Mouse (Mus musculus): ENCODE results near the gene Rnaset2a.
"Not testable (repeated sequence)": the region's sequence is repeated elsewhere in the genome, so short reads cannot be mapped to it uniquely, and the experiment has no call there.

Rnaset2a gene

DNA sequence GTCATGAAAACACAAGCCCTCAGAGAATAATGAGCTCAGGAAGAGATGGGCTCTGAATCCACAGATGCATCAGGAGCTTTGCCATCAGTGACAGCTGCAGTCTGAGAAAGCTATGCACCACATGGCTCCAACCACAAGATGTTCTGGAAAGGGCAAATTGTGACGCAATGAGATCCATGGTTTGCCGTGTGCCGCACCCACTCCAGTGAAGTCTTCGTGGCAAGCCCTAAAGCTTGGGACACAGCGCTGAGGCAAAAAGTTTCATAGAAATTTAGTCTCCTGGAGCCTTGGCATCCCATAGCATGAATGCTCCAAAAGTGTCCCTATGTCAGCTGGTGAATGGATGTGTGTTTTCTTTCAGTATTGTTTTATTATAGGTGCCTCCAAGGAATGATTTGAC lies 9.8 kb downstream of the Rnaset2a start:
- DNase-seq: not testable (repeated sequence)

DNA sequence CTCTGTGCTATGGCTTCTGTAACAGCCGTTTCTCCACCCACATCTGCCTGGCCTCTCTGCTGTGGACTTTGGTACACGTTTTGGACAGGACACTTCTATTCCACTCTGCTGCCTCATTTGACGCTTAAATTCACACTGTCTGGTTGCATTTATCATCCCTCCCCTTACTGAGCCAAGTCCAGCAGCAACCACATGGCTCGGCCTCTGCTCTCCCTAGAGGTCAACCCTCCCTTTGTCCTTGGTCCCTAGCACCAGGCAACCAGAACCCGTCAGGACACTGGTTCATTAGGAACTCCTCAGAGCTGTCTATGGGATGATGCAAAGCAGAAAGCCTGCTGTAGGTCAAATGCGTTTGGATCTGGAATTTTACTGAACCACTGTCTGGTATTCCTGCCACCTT lies 17.0 kb downstream of the Rnaset2a start:
- not testable (repeated sequence) for DNase-seq

DNA sequence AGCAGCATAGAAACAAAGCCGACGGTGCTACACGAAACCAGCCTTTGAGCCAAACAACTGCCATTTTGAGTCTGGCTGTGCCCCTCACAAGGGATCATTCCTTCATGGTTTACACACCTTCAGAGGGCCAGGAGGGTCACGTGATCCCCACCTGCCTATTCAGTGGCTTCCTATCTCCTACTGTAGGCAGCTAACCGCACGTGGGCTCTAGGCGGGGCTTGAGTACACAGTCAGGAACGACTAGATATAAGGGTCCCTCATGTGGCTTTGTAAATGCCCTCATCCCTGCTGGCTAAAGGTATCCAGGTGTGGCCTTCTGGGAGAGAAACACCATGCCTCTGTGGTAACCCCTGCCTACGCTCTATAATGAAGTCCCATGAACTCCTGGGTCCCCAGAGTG lies 18.3 kb downstream of the Rnaset2a start:
- not testable (repeated sequence) for DNase-seq

DNA sequence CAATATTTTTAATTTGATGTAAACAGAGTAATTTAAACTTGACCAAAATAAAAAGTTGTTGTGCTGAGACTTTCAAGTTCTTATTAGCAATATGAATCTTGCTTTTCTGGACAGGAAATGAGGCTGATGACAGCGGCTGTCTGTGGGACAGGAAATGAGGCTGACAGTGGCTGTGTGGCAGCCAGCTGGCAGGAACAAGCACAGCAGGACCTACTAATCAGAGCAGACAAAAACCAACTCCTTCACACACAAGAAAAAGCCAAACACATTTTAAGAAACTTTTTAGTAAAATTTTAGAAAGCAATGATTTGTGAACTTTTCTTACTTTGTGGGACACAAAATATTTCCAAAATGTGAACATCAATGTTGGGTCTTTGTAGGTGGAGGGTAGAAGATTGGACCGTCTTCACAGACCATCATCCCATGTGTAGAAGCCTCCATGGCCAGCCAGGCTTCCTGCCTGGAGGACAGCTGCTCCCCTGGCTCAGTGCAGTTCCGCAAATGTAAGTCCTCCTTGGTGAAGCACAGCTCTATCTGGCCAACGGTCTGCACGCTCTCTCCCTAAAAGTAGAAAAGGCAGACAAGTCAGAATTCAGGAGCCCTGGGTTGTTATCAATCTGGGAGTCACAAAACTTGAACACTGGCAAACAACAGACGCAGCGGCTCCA lies 19.4 kb downstream of the Rnaset2a start:
- DNase-seq: not testable (repeated sequence)

DNA sequence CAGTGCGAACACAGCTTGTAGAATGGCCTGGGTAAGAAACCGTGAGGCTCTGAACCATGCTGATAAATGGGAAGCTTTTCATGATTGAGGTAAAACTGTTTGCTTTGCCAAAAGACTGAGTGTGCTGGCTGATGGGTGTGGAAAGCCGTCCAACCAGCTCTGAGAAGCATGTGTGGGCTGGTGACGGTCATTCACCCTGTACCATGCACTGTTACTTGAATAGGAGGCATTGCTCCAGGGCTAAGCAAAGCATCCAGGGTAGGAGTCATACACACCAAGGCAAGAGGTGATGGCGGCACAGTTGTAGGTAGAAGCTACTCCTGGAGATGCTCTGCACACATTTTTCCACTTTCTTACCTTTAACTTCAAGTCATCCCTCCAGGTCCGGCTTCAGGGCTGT lies 23.3 kb downstream of the Rnaset2a start:
- not testable (repeated sequence) for DNase-seq

GRCm38 (mm10) chr17:8122974-8123373 lies 24.9 kb downstream of the Rnaset2a start:
- DNase-seq: not testable (repeated sequence)

DNA sequence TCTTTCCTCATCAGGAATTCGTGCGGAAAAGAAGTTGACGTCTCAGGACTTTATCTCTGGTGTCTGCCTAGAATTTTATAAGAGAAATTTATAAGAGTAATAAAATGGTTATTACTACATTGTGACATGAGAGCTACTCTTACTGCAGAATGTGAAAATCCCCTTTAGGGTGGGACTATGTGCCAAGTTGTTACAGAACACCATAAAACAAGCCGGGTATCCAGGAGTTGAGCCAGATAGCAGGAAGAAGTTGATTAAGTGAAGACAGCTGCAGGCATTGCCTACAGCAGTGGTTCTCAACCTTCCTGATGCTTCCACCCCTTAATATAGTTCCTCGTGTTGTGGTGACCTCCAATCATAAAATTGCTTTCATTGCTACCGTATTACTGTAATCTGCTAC lies 31.0 kb downstream of the Rnaset2a start:
- DNase-seq: not testable (repeated sequence)

GRCm38 (mm10) chr17:8116378-8116777 lies 31.5 kb downstream of the Rnaset2a start:
- peak; percentile 14 to 26 for DNase-seq

DNA sequence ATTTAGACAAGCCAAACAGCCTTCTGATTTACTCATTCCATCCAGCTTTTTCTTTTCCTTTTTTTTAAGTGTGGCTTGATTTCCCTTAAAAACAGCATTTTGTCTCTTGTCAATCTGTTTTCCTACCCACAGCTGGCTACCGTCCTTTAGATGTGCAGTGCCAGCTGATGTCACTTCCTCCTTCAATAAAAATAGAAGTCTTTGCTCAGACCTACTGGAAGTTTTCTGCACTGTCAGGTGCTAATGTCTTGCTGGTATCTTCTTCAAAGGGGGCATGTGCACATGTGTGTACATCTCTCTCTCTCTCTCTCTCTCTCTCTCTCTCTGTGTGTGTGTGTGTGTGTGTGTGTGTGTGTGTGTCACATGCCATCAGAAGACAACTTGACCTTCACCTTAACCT lies 35.7 kb downstream of the Rnaset2a start:
- not testable (repeated sequence) for DNase-seq

- DNase-seq: not testable (repeated sequence)
Measured at GRCm38 (mm10) chr17:8101297-8101609, 46.6 kb downstream of the Rnaset2a start.

- DNase-seq: not testable (repeated sequence)
Measured at GRCm38 (mm10) chr17:8100405-8101296, 47.2 kb downstream of the Rnaset2a start.

DNA sequence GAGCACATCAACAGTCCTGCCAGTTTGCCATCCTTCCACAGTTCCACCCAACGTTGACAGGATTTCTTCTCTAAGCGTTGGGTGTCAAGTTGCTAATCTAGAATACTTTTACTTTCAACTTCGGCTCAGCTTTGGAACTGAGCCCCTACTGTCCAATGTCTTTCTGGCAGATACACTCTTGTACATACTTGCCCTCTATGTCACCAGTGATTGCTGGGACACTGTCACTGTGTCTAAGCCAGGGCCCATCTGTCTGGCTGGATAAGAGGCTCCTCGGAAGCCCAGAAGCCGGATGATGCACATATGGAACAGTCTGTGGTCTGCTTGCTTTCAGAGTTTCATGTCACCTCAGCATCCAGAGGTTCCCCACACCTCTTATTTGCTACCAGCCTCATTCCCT lies 51.7 kb downstream of the Rnaset2a start:
- not testable (repeated sequence) for DNase-seq

DNA sequence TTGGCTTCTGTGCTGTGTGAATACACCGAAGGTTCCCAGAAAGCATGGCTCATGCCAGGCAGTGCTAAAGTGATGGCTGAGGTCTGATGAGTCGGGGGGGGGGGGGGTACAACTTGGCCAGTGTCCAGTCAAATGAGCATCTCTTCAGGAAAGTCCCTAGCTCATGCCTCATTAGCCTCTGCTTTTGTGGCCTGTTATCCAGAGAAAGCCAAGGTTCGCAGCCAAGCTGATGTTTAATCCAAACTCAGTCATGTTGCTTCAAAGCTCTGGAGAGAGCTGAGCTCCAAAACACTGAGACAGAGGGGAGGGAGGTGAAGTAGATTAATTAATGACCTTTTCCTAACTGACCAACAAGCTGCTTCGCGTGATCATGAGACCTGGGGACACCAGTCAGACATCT lies 52.2 kb downstream of the Rnaset2a start:
- not testable (repeated sequence) for DNase-seq

DNA sequence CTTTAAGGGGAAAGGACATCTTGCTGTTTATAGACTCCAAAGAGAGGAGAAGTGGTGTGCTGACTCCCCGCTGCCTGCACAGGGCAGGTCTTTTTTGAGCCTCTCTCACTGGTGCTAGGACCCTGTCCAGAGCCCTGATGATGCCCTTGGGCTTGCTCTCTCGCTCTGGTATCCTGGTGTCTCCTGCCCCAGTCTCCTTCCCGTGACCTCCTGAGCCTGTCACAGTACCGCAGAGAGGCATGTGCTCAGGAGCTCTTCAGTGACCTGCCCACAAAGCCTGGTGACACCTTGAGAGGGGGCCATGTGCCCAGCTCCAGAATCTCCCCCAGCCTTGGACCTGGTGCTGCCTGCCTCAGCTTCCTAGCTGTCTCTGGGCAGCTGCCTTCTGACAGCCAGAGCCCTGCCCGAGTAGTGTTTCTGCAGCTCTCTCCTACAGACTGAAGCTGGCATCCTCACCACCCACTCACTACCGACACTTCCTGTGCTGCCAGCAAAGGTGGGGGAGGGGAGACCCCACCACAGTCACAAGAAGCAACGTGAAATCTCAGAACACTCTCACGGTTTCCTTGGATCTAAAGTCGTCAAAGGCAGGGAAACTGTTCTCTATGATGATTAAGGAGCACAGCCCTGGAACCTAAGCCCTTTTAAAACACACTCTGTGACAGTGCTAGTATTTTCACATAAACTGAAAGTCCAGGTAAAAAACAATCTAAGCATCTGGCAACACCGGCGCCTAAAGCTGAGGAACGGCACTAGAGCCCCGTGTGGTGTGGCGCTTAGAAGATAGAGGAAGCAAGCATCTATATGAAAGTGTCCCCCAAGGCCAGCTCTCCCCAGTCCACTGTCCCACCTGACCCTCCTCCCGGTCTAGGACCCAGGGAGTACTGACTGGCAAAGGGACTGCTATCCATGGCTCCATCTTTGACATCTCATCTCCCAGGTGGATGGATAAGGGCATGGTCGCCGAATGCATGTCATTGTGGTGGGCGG lies 55.1 kb downstream of the Rnaset2a start:
- peak in 1 of 2 experiments; percentile 22 for DNase-seq

- DNase-seq: peak; percentile 5 to 13
Measured at GRCm38 (mm10) chr17:8091320-8091719, 56.6 kb downstream of the Rnaset2a start.

- DNase-seq: not testable (repeated sequence)
Measured at GRCm38 (mm10) chr17:8069847-8070246, 78.0 kb downstream of the Rnaset2a start.
